Mouse (Mus musculus): ENCODE measurements around the gene Hoxa9.

Hoxa9 gene

DNA sequence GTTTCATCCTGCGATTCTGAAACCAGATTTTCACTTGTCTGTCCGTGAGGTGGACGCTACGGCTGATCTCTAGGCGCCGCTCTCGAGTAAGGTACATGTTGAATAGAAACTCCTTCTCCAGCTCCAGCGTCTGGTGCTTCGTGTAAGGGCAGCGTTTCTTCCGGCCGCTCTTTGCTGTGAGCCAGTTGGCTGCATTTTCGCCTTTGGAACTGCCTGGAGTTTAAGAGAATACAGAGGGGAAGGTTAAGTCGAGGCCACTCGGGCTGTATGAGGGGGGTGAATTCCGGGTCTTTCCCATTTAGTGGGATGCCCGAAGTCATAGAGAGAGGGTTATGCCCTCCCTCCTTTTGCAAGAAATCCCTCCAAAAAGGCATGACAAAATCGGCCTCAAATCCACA is 1.7 kb upstream of the Hoxa9 start:
- in situ Hi-C loops (cut with MboI; ENCODE audit: low sequenced_read_pairs) = no loop called here

DNA sequence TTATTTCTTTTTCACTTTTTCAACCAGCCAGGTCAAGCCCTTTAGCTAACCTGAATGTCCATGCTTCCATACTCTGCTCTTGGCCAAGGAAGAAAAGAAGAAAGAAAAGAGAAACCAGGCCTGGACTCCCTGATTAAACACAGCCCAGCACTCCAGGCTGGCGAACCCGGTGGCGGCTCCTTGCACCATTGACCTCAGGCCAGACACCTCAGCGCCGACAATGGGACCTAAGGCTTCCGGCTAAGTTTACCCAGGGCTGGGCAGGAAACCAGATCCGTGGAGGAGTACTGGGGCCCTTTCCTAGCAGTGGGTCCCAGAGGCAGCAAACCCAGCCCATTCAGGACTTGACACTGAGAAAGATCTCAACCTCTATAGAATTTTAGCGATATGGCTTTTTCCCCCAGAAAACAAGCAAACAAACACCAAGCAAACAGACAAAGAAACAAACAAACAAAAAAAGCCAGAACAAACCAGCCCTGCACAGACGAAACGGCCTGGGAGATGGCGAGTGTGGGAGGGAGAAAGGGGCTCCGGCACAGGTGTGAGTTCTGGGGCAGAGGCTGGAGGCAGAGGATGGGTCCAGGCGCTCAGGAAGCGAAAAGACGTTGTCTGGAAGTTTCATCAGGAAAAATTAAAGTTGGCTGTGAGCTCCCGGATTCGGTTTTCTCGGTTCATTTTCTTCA is 1.1 kb upstream of the Hoxa9 start:
- in situ Hi-C loops (cut with MboI; ENCODE audit: low sequenced_read_pairs) = no loop called here

DNA sequence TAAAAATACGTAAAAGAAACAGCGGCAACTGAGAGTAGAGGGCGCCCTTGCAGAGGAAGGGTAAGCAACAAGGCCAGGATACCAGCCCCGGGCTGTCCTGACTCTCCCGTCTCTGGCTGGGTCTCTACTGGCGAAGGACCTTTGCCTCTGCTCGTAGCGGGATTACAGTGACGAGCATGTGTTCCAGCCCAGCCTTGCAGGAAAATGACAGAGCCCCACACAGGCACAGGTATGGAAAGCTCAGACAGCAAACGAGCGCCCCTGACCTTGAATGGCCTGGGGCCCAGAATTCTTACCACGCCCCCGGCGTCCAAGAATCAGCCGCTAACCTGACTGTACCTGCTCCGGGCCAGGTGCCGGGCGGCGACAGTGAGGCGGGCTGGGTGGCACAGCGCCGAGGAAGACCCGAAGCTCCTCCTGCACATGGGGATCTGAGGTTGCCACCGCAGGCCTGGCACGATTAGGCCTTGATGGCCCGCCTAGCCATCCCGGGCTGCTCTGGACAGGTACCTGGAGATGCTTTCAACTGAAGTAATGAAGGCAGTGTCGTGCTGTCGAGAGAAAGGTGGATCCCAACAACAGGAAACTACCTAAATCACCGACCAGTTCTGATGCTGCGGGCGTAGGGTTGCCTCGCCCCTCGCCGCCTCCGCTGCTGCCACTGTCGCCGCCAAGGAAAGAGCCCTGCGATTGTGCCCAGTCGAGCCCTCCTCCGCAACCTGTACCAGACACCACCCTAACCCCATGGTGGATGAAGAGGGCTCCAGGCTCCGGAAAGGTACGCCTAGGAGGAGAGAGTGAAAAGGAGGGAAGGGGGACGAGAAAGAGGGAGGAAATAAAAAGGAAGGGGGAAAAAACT is 1.1 kb downstream of the Hoxa9 start:
- in situ Hi-C loops (cut with MboI; ENCODE audit: low sequenced_read_pairs) = loop anchor here (10.0 kb wide), 1 partner anchor 1015 kb away; no protein-coding TSS in a partner anchor

DNA sequence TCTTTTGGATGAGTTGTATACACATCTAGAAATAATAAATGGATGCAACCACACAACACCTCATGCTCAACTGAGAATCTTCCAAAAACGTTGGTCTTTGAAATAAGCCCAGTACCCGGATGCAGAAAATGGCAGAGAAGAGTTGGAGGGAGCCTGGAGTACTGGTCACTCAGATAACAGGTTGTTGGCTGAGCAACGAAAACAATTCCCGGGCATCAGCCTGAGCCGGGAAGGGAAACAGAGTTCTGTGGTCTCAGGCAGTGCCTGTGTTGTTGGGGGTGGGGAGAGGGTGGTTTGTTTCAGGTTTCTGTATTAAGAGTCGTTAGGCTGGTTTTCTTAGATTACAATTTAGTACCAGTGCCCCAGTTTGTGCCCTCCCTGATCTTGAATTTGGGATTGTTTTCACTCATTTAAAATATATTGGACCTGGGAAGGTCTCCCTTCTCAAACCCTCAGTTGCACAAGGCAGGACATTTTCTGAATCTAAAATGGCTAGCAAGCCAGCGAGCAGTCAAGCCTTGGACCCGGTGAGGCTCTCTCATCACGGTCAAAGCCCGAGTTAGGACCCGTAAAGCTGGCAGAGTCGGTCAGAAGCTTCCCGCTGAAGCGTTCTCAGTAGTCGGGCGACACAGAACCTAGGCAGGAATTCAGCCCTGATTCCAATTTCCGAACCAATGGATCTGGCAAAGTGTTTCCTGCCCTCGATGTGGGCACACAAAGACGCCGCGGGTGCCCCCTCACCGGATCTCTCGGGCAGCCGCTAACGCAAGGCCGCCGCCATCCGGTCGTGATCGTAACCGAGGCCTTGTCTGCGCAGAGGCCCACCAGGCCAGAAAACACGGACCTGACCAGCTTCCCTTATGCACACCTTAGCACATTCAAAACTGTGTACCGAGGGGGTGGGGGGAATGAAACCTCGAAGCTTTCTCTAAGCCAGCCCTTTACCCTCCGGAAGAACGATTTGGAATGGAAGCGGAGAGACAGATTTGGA is 2.1 kb downstream of the Hoxa9 start:
- in situ Hi-C loops (cut with MboI; ENCODE audit: low sequenced_read_pairs) = loop anchor here (10.0 kb wide), 1 partner anchor 1014 kb away; no protein-coding TSS in a partner anchor

DNA sequence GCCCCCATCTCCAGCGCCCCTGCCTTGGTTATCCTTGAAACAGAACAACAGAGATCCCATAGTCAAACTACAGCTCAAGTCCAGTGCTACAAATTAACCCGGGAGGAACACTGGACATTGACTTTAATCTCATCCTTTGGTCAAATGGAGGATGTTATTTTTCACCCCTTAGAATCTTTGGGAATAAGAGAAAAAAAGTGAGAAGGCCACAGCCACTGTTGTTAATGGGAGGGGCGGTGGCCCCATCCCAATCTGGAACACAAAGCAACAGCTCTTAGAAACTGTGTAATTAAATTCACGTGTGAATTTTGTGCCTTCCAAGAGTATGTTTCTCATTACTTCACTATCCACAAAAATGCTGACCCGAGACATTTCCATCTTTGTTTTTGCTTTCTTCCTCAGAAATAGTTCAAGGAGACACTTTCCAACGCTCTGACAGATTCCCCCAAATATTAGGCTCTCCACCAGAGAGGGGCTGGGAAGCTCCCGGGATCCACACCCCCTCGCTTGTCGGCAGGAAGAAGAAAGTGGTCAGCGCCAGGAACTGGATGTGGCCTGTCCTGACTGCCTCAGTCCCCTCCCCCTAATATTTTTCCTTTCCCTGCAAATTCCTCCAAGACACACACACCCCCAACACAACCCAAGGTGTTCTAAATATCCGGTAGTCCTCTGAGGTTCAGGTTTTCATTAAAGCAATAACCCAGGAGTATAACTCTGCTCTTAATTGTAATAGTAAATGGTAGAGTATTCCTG is 3.2 kb downstream of the Hoxa9 start:
- in situ Hi-C loops (cut with MboI; ENCODE audit: low sequenced_read_pairs) = loop anchor here (10.0 kb wide), 1 partner anchor 1013 kb away; no protein-coding TSS in a partner anchor

DNA sequence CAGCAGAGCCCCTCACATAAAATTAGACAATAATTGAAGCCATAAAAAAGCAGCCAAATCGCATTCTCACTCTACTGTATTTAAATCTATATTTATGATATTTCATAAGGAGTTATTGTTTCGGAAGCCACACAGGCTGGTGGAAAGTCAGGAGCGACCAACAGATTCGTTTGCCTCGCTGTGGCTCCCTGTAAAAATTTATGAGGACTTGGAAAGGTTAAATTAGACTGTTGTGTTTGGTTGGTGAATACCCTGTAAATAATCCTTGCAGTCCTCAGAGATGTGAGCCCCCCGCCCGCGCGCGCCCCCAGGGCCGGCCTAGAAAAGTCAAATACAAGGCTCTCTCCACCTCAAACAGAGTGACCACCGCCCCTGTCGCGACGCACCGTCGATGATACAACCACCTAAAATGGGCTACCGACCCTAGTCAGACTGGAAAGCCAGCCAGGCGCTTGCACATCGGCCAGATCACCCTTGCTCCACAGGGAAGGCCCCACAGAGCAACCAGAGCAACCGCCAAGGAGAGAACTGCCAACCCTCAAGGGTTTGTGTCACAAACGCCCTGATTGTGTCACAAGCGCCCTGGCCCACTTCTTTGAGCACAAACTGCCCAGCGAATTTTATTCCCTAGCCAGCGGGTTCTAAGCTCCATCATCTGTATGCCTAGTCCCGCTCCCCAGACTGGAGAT is 4.2 kb downstream of the Hoxa9 start:
- in situ Hi-C loops (cut with MboI; ENCODE audit: low sequenced_read_pairs) = loop anchor here (10.0 kb wide), 1 partner anchor 1012 kb away; no protein-coding TSS in a partner anchor

DNA sequence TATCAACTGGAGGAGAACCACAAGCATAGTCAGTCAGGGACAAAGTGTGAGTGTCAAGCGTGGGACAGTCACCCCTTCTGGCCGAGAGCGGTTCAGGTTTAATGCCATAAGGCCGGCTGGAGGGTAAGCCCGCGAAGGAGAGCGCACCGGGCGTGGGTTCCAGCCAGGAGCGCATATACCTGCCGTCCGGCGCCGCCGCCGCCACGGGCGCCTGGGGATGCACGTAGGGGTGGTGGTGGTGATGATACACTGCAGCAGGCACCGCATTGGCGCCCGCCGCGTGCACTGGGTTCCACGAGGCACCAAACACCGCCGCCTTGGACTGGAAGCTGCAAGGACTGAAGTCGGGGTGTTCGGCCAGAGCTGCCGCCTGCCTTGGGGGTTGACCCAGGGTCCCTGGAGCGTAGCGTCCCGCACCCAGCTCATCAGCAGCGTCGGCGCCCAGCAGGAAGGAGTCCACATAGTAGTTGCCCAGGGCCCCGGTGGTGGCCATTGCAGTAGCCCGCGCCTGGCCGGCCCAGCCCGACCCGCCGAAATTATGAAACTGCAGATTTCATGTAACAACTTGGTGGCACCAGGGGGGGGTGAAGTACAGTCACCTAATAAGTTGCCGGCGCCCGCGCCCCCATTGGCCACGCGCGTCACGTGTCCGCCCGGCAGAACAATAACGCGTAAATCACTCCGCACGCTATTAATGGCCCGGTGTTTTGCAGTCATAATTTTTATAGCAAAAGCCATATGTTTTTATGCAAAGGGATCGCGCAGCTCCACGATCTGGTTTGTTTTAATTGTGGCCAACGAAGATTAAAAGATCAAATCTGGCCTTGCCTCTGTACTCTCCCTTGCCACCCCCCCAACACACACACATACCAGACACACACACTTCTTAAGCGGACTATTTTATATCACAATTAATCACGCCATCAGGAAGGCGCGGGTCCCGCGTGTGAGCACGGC is 5.0 kb downstream of the Hoxa9 start:
- in situ Hi-C loops (cut with MboI; ENCODE audit: low sequenced_read_pairs) = loop anchor here (10.0 kb wide), 1 partner anchor 1011 kb away; no protein-coding TSS in a partner anchor

DNA sequence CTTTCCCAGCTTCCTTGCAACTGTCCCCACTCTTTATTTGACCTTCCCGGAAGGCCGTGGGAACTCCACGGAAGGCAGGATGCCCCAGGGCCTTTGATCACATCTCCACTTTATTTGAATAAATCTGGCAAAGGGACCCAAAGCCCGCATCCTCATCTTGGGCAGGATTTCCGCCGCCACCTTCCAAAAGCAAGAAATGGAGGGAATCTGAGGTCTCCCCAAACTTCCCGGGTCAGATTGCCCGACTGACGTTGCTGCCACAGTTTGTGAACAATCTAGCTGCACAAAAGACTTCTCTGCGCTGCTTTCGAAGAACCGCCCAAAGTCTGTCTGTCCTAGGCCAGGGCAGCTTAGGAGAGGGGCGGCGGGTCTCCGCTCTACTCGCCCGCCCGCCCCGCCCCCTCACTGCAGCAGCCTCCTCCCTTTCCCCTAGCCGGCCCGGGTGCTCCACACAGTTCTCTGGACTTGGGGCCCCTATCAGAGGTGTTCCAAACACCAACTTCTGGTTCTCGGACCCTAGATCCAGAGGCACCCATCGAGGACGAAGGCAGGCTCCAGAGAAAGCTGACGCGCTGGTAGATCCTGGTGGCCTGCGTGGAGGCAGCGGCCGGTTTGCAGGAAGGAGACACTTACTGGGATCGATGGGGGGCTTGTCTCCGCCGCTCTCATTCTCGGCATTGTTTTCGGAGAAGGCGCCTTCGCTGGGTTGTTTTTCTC is 5.8 kb downstream of the Hoxa9 start:
- in situ Hi-C loops (cut with MboI; ENCODE audit: low sequenced_read_pairs) = loop anchor here (5.0 to 25.0 kb wide), 3 partner anchors 363 to 1010 kb away; no protein-coding TSS in a partner anchor

DNA sequence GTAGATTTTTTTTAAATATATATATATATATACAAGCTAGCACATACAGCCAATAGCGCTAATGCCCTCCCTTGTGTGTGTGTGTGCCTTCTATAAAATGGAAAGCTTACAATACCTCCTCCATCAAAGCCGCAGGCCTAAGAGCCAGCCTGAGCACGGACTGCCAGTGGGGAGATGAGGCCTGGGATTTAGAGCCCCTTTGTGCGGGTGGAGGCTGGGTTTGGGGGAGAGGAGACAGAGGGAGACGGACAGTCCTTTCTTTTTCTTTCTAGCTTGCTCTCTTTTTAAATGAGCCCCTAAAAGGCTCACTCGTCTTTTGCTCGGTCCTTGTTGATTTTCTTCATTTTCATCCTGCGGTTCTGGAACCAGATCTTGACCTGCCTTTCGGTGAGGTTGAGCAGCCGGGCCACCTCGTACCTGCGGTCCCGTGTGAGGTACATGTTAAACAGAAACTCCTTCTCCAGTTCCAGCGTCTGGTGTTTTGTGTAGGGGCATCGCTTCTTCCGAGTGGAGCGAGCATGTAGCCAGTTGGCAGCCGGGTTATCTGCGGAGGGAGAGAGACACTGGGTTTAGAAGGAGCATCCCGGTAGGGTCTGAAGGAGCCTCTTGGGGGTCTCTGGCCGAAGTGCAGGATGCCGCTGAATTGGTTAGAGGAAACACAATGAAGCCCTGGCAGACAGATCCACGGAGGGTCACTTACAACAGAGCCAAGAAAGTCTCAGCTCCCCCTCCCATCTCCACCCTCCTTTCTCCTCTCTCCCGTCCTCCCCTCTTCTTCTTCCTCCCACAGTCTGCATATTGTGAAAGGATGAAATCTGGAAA is 6.7 kb downstream of the Hoxa9 start:
- in situ Hi-C loops (cut with MboI; ENCODE audit: low sequenced_read_pairs) = loop anchor here (5.0 to 25.0 kb wide), 3 partner anchors 362 to 1009 kb away; no protein-coding TSS in a partner anchor

DNA sequence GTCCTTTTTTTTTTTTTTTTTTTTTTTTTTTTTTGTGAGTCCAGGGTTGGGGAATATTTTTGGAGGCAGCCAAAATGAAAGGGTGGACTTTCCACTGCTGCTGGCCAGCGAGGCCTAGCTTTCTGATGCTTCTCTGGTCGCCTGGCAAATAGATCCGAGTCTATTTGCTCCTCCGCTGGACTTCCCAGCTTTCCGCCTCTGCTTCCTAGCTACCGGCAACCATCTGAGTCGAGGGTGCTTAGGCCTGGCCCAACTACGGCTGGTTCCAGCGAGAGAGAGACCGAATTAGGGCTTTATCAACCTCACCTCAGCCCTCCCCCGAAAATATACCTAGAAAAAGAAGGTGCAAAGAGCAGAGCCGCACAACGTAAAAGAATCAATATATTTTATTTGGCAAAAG is 8.2 kb downstream of the Hoxa9 start:
- in situ Hi-C loops (cut with MboI; ENCODE audit: low sequenced_read_pairs) = loop anchor here (5.0 to 25.0 kb wide), 3 partner anchors 360 to 1008 kb away; no protein-coding TSS in a partner anchor

DNA sequence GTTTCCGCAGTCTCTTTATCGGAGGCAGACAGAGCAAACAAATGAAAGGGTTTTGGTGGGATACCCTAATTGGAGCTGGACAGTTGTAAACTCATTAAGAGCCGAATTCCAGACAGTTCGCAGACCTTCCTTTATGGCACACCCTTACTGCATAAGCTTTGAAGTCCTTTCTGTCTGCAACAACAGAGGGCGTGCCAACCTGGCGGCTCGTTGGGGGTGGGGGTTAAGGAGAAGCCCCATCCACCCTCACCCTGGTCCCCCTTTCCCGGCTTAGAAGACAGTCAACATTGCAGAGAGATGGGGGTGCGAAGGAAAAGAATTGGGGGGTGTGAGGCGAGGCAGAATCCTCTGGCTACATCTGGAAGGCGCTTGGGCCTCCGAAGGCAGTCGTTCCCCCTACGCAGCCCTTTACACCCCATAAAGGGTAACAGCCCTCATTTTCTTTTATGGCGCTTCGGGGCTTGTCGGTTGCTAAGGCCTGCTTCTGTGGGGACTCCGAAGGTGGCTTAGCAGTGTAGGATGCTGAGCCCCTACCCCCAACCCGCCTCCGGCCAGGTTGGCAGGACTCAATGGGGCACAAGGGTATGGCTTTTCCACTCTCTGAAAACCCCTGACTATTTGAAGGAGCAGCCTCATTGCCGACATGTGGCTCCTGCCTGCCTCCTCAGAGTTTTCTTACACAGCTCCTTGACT is 8.8 kb downstream of the Hoxa9 start:
- in situ Hi-C loops (cut with MboI; ENCODE audit: low sequenced_read_pairs) = loop anchor here (5.0 to 25.0 kb wide), 3 partner anchors 360 to 1007 kb away; no protein-coding TSS in a partner anchor

DNA sequence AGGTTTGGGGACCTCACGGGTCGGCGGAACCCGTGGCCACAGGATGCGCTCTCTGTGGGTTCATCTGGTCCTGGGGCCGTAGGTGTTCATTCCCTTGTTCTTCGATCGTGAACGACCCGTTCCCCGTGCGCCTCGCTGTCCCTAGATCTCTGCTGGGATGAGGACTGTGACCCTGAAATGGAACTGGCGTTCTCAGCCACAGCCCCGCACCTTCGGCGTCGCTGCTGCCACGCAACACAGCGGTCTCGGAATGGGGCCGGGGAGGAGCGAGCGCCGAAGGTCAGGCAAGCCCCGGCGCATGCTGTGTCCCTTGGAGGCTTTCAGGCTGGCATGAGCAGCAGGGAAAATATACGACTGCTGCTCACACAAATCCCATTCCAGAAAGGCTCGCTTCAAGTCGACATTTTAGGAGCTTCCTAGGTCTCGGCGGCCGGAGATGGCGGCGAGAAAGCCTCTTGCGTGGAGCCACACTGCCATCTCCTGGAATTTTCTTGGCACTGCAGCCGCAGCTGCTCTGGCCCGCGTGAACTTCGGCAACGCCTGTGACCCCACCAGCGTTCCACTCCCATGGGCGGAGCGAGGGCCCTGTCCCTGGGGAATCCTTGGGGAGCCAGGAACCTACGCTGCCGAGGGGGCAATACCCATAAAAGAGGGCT is 9.4 kb downstream of the Hoxa9 start, which contains the start of gene Hoxa7:
Gene Hoxa7 (minus strand): TSS at position 518 of the 656 bp plus-strand sequence.
- in situ Hi-C loops (cut with MboI; ENCODE audit: low sequenced_read_pairs) = loop anchor here (5.0 to 25.0 kb wide), 3 partner anchors 359 to 1007 kb away; no protein-coding TSS in a partner anchor

DNA sequence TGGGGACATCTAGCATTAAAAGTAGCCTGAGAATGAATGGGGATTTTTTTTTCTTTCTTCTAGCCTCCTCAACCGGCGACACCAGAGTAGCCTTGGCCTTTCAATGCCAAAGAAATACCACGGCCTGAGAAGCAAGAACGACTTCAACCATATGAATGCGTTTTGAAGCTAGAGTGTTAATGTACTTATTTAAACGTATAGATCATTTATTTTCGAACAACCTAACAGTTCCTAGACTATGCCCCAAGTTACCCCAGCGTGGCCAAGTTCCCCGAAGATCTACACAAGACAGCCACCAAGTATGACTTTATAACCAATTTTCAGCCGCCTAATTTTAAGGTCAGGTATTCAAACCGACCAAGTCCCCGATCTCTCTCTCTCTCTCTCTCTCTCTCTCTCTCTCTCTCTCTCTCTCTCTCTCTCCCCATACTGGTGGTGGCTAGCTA is 10.0 kb downstream of the Hoxa9 start:
- in situ Hi-C loops (cut with MboI; ENCODE audit: low sequenced_read_pairs) = loop anchor here (5.0 to 25.0 kb wide), 3 partner anchors 359 to 1006 kb away; no protein-coding TSS in a partner anchor

DNA sequence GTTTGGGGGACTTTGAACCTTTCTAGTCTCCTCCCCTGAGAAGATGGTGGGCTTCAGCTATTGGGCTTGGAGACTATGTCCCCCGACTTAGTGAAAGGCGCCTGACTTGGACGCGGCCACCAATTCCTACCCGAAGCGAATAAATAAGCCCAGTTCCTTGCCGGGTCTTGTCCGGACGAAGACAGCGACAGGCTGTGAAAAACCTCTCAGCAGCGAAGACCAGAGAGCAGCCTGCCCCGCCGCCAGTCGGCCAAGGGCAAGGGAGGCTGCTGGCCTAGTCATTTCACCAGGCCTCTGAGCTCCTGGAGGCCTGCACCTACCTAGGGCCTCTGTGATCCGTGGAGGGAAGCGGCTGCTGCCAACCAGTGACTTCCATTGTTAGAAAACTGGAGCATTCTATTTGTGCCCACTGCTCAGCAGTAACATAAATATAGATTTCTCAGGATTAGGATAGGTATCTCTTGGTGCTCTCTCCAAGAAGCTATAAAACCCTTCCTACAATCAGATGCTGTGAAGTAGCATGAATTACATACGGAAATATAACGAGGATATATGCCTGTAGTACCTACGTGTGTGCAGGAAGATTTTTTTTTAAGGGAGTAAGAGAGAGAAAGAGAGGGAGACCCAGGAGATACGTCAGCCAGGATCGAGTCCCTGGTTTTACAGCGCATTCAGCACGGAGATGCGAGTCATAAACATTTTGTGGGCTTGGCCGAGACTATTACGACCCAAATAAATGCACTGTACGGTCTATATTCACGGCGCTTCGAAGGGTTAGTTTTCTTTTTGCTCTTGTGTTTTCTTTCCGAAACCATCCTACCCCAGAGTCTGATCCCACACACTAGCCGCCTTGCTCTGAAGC is 10.7 kb downstream of the Hoxa9 start:
- in situ Hi-C loops (cut with MboI; ENCODE audit: low sequenced_read_pairs) = loop anchor here (5.0 to 25.0 kb wide), 3 partner anchors 358 to 1005 kb away; no protein-coding TSS in a partner anchor
